Mouse (Mus musculus) layer of hippocampus, postnatal 25 days (tissue): ENCODE results near the gene Gm4791. TPM values are rescaled to one million over a fixed set of nuclear protein-coding genes. Genes with fewer than 3 reads are reported as not detected.

ENCODE experiments used
- DNase-seq, 2 experiments: peaks; one replicate each; pipeline ENCODE4 v3.0.0; 2022; ENCODE audit warnings: mixed read lengths in 2 of 2, low spot score in 1 of 2; ENCODE audit errors: extremely low spot score in 1 of 2
- total RNA-seq, 2 experiments: library from RNA; stranded (reverse); gene quantifications; 2 replicates each; pipeline ENCODE4 v1.2.3; 2021

Gm4791 gene
- not detected for total RNA-seq

DNA sequence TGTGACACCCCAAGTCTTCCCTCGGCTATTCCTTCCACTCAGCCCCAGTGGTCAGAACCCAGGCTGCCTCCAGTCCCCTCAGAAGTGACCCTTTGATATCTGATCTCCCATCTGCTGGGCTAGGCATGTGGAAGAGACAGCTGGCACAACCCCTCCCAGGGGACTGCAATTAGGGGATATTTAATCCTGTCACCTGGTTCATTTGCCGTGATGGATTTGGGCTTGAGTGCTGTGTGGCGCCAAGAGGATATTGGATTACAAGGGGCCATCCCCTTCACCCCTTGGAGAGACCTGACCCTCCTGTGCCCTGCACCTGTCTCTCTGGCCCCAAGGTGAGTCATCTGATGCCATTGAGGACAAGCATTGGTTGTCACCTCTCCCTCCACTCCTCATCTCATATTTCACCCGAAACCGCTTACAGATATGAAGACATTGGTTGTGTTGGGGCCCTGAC, at the start of gene Gm4791:
Gene Gm4791, plus strand, starts transcription at position 404 of the 454 bp plus-strand sequence.
- no peak for DNase-seq

GRCm38 (mm10) chr9:46956286-46956685, 42.3 kb upstream of the Gm4791 start:
- peak in 1 of 2 experiments; percentile 13 for DNase-seq

DNA sequence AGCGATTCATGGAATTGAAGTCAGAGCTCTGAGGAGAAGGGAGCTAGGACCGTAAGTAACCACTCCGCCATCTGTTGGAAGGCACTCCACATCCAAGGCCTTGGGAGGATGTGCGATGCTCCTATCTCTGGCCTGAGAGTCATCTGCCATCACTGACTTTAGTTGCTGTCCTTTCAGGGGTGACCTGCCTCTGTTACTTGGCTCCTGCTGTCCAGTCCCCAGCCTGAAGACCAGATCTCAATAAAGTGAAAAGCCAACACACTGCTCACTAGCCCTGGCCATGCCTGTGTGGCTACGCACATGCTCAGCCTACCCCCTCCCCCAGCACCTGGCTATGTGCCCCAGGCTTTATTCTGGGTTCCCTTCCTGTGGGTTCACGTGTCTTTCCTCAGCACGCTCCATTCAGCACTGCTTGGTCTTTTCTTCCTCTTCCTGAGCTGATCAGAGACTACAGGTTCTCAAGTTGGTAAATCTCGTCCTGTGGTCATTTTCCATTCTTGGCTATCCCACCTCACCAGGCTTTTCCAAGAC, 41.1 kb upstream of the Gm4791 start:
- no peak for DNase-seq

GRCm38 (mm10) chr9:46966028-46966427, 32.5 kb upstream of the Gm4791 start:
- DNase-seq: no peak

GRCm38 (mm10) chr9:46968970-46969369, 29.6 kb upstream of the Gm4791 start:
- DNase-seq: no peak

- DNase-seq: no peak
These were observed 29.1 kb upstream of the Gm4791 start for GRCm38 (mm10) chr9:46969406-46969805.

DNA sequence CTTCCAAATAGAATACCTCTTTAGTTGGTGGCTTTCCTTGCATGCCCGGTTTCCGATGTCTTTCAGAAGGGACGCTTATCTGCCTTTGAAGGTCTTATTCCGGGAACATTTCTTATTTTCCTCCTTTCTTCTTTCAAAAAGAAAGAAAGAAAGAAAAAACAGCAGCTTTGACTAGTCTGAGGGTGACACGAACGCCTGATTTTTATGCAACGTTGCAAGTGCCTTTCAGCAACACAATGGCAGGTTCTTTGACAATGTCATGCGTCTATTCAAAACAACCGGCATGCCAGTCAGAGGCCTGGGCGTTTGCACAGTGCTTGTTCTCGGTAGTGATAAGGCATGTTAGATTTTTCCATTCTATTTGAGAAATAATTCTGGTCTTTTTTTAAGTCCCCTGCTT, 19.7 kb upstream of the Gm4791 start:
- DNase-seq: no peak

- DNase-seq: no peak
These were observed 18.4 kb upstream of the Gm4791 start for GRCm38 (mm10) chr9:46980111-46980510.

- DNase-seq: no peak
These were observed 15.1 kb upstream of the Gm4791 start for GRCm38 (mm10) chr9:46983471-46983870.

- no peak for DNase-seq
These were observed 43.0 kb downstream of the Gm4791 start for GRCm38 (mm10) chr9:47041569-47041968.
